Mouse (Mus musculus) brain, embryonic 18.5 days (tissue): ENCODE data around the gene Mrrf.

Experiments used
- DNase-seq: peaks from one replicate; pipeline ENCODE4 v3.0.0-alpha.2; 2012; ENCODE audit warnings: low read depth, low spot score

The Mrrf gene

GRCm38 (mm10) chr2:36200813-36201212 is 64.6 kb downstream of the Mrrf start:
- no peak for DNase-seq

- no peak for DNase-seq
These were observed 65.8 kb downstream of the Mrrf start for GRCm38 (mm10) chr2:36201756-36202610.

- DNase-seq, result no peak
These were observed 66.4 kb downstream of the Mrrf start for GRCm38 (mm10) chr2:36202611-36202880.

GRCm38 (mm10) chr2:36203011-36203825 is 67.0 kb downstream of the Mrrf start:
- DNase-seq, result no peak

- no peak for DNase-seq
These were observed 68.4 kb downstream of the Mrrf start for GRCm38 (mm10) chr2:36204595-36204994.

- no peak for DNase-seq
These were observed 70.9 kb downstream of the Mrrf start for GRCm38 (mm10) chr2:36207071-36207470.

GRCm38 (mm10) chr2:36210796-36211195 is 74.6 kb downstream of the Mrrf start:
- no peak for DNase-seq

GRCm38 (mm10) chr2:36211785-36212184 is 75.6 kb downstream of the Mrrf start:
- no peak for DNase-seq

GRCm38 (mm10) chr2:36213108-36213507 is 76.9 kb downstream of the Mrrf start:
- DNase-seq, result no peak

GRCm38 (mm10) chr2:36214023-36214422 is 77.8 kb downstream of the Mrrf start:
- DNase-seq, result peak; percentile 57

GRCm38 (mm10) chr2:36214425-36214824 is 78.2 kb downstream of the Mrrf start:
- no peak for DNase-seq

- DNase-seq, result no peak
These were observed 79.1 kb downstream of the Mrrf start for GRCm38 (mm10) chr2:36215203-36215739.

- no peak for DNase-seq
These were observed 80.4 kb downstream of the Mrrf start for GRCm38 (mm10) chr2:36216546-36216945.

- DNase-seq, result no peak
These were observed 80.9 kb downstream of the Mrrf start for GRCm38 (mm10) chr2:36216953-36217573.

GRCm38 (mm10) chr2:36217692-36218233 is 81.6 kb downstream of the Mrrf start:
- DNase-seq, result no peak

GRCm38 (mm10) chr2:36220106-36220505 is 83.9 kb downstream of the Mrrf start:
- no peak for DNase-seq

GRCm38 (mm10) chr2:36220891-36221290 is 84.7 kb downstream of the Mrrf start:
- no peak for DNase-seq

- DNase-seq, result no peak
These were observed 86.1 kb downstream of the Mrrf start for GRCm38 (mm10) chr2:36222168-36222848.

GRCm38 (mm10) chr2:36223436-36223835 is 87.2 kb downstream of the Mrrf start:
- no peak for DNase-seq

- no peak for DNase-seq
These were observed 88.0 kb downstream of the Mrrf start for GRCm38 (mm10) chr2:36224153-36224552.

- no peak for DNase-seq
These were observed 88.4 kb downstream of the Mrrf start for GRCm38 (mm10) chr2:36224599-36224998.
